Mouse (Mus musculus): ENCODE data around the gene Nceh1. TPM values are rescaled to one million over a fixed set of nuclear protein-coding genes. Genes with fewer than 3 reads are reported as not detected.

The Nceh1 gene
- polyA plus RNA-seq, 1 experiment from 2014 or later, result 3.0 TPM

GRCm38 (mm10) chr3:27217331-27217730 is 34.6 kb downstream of the Nceh1 start:
- H3K9me3 ChIP-seq (replicated peaks), result no peaks in the 10 kb centered on the region
- WGBS, result 86% methylated on average over 7 of the region's 7 CpGs
- no peak for DNase-seq (ENCODE audit: low spot score)

GRCm38 (mm10) chr3:27218604-27219003 is 35.8 kb downstream of the Nceh1 start:
- WGBS, result 92% methylated on average over 5 of the region's 5 CpGs
- Histone ChIP-seq H3K4me1 (peaks cover 7% of the 10 kb centered on the region; the same call in 1 of the 2 replicates), H3K4me3 (no peak overlapping the region), H3K27me3 (ENCODE audit: low read depth, poor library complexity, severe bottlenecking) (no peaks in the 10 kb centered on the region), H3K36me3 (no peaks in the 10 kb centered on the region), H3K27ac (no peak overlapping the region), H3K9me3 (replicated peaks) (no peaks in the 10 kb centered on the region)
- DNase-seq (ENCODE audit: low spot score), result no peak

More at GRCm38 (mm10) chr3:27217331-27217730, 34.6 kb downstream of the Nceh1 start:
- H3K4me3 ChIP-seq, result no peak overlapping the region
- H3K4me1 ChIP-seq, result peaks cover 4% of the 10 kb centered on the region; the same call in 1 of the 2 replicates
- H3K36me3 ChIP-seq, result no peaks in the 10 kb centered on the region
- no peak overlapping the region for H3K27ac ChIP-seq
- no peaks in the 10 kb centered on the region for H3K27me3 ChIP-seq (ENCODE audit: low read depth, poor library complexity, severe bottlenecking)

- peaks cover 7% of the 10 kb centered on the region; the same call in 1 of the 2 replicates for H3K4me1 ChIP-seq
- H3K36me3 ChIP-seq, result no peaks in the 10 kb centered on the region
- H3K27me3 ChIP-seq (ENCODE audit: low read depth, poor library complexity, severe bottlenecking), result no peaks in the 10 kb centered on the region
- no peaks in the 10 kb centered on the region for H3K9me3 ChIP-seq (replicated peaks)
- H3K4me3 ChIP-seq, result no peak overlapping the region
- no peak overlapping the region for H3K27ac ChIP-seq
- WGBS, result 76% methylated on average over 2 of the region's 2 CpGs
- no peak for DNase-seq (ENCODE audit: low spot score)
Observed at GRCm38 (mm10) chr3:27222052-27222451, 39.3 kb downstream of the Nceh1 start.

- Histone ChIP-seq H3K4me3 (no peak overlapping the region), H3K27ac (no peak overlapping the region), H3K27me3 (ENCODE audit: low read depth, poor library complexity, severe bottlenecking) (no peaks in the 10 kb centered on the region), H3K9me3 (replicated peaks) (no peaks in the 10 kb centered on the region), H3K4me1 (peaks cover 7% of the 10 kb centered on the region; the same call in 1 of the 2 replicates), H3K36me3 (no peaks in the 10 kb centered on the region)
- 76% methylated on average over 17 of the region's 17 CpGs for WGBS
- no peak for DNase-seq (ENCODE audit: low spot score)
Observed at GRCm38 (mm10) chr3:27222488-27222887, 39.7 kb downstream of the Nceh1 start.

- Histone ChIP-seq H3K4me1 (no peaks in the 10 kb centered on the region), H3K27ac (no peak overlapping the region), H3K9me3 (replicated peaks) (no peaks in the 10 kb centered on the region), H3K27me3 (ENCODE audit: low read depth, poor library complexity, severe bottlenecking) (no peaks in the 10 kb centered on the region), H3K36me3 (no peaks in the 10 kb centered on the region), H3K4me3 (no peak overlapping the region)
- 88% methylated on average over 3 of the region's 3 CpGs for WGBS
- no peak for DNase-seq (ENCODE audit: low spot score)
Observed at GRCm38 (mm10) chr3:27227629-27228453, 45.1 kb downstream of the Nceh1 start.

GRCm38 (mm10) chr3:27228530-27229309 is 46.0 kb downstream of the Nceh1 start:
- no peaks in the 10 kb centered on the region for H3K9me3 ChIP-seq (replicated peaks)
- 81% methylated on average over 11 of the region's 11 CpGs for WGBS

GRCm38 (mm10) chr3:27233361-27233760 is 50.6 kb downstream of the Nceh1 start:
- WGBS, result 90% methylated on average over 4 of the region's 4 CpGs
- H3K36me3 ChIP-seq, result no peaks in the 10 kb centered on the region

More at GRCm38 (mm10) chr3:27228530-27229309, 46.0 kb downstream of the Nceh1 start:
- H3K4me3 ChIP-seq, result no peak overlapping the region
- H3K36me3 ChIP-seq, result no peaks in the 10 kb centered on the region
- DNase-seq (ENCODE audit: low spot score), result no peak
- no peak overlapping the region for H3K27ac ChIP-seq
- H3K4me1 ChIP-seq, result no peaks in the 10 kb centered on the region
- no peaks in the 10 kb centered on the region for H3K27me3 ChIP-seq (ENCODE audit: low read depth, poor library complexity, severe bottlenecking)

GRCm38 (mm10) chr3:27233841-27234240 is 51.1 kb downstream of the Nceh1 start:
- DNase-seq (ENCODE audit: low spot score), result no peak
- Histone ChIP-seq H3K36me3 (no peaks in the 10 kb centered on the region), H3K9me3 (replicated peaks) (no peaks in the 10 kb centered on the region), H3K4me1 (no peaks in the 10 kb centered on the region), H3K4me3 (no peak overlapping the region), H3K27me3 (ENCODE audit: low read depth, poor library complexity, severe bottlenecking) (no peaks in the 10 kb centered on the region), H3K27ac (no peak overlapping the region)
- WGBS, result 91% methylated on average over 6 of the region's 6 CpGs

More at GRCm38 (mm10) chr3:27233361-27233760, 50.6 kb downstream of the Nceh1 start:
- H3K27ac ChIP-seq, result no peak overlapping the region
- DNase-seq (ENCODE audit: low spot score), result no peak
- H3K4me1 ChIP-seq, result no peaks in the 10 kb centered on the region
- H3K4me3 ChIP-seq, result no peak overlapping the region
- H3K27me3 ChIP-seq (ENCODE audit: low read depth, poor library complexity, severe bottlenecking), result no peaks in the 10 kb centered on the region
- no peaks in the 10 kb centered on the region for H3K9me3 ChIP-seq (replicated peaks)

- Histone ChIP-seq H3K27me3 (ENCODE audit: low read depth, poor library complexity, severe bottlenecking) (no peaks in the 10 kb centered on the region), H3K27ac (no peak overlapping the region), H3K9me3 (replicated peaks) (no peaks in the 10 kb centered on the region), H3K4me3 (no peak overlapping the region), H3K36me3 (no peaks in the 10 kb centered on the region), H3K4me1 (no peaks in the 10 kb centered on the region)
- WGBS, result 72% methylated on average over 1 of the region's 1 CpGs
- no peak for DNase-seq (ENCODE audit: low spot score)
Observed at GRCm38 (mm10) chr3:27234976-27235375, 52.2 kb downstream of the Nceh1 start.

GRCm38 (mm10) chr3:27237226-27237625 is 54.5 kb downstream of the Nceh1 start:
- WGBS, result 22% methylated on average over 2 of the region's 2 CpGs
- no peak overlapping the region for H3K4me3 ChIP-seq
- H3K9me3 ChIP-seq (replicated peaks), result no peaks in the 10 kb centered on the region
- H3K36me3 ChIP-seq, result peaks cover 4% of the 10 kb centered on the region
- no peak overlapping the region for H3K27ac ChIP-seq
- H3K27me3 ChIP-seq (ENCODE audit: low read depth, poor library complexity, severe bottlenecking), result no peaks in the 10 kb centered on the region
- no peak for DNase-seq (ENCODE audit: low spot score)
- no peaks in the 10 kb centered on the region for H3K4me1 ChIP-seq

- 78% methylated on average over 5 of the region's 5 CpGs for WGBS
- H3K4me3 ChIP-seq, result no peak overlapping the region
- no peak for DNase-seq (ENCODE audit: low spot score)
Observed at GRCm38 (mm10) chr3:27238563-27238962, 55.8 kb downstream of the Nceh1 start.

GRCm38 (mm10) chr3:27239568-27239967 is 56.8 kb downstream of the Nceh1 start:
- WGBS, result 94% methylated on average over 16 of the region's 16 CpGs
- Histone ChIP-seq H3K27me3 (ENCODE audit: low read depth, poor library complexity, severe bottlenecking) (no peaks in the 10 kb centered on the region), H3K4me3 (no peak overlapping the region), H3K9me3 (replicated peaks) (no peaks in the 10 kb centered on the region), H3K36me3 (peaks cover 4% of the 10 kb centered on the region), H3K4me1 (no peaks in the 10 kb centered on the region), H3K27ac (no peak overlapping the region)
- no peak for DNase-seq (ENCODE audit: low spot score)

More at GRCm38 (mm10) chr3:27238563-27238962, 55.8 kb downstream of the Nceh1 start:
- Histone ChIP-seq H3K27ac (no peak overlapping the region), H3K4me1 (no peaks in the 10 kb centered on the region), H3K36me3 (peaks cover 4% of the 10 kb centered on the region), H3K27me3 (ENCODE audit: low read depth, poor library complexity, severe bottlenecking) (no peaks in the 10 kb centered on the region), H3K9me3 (replicated peaks) (no peaks in the 10 kb centered on the region)

- Histone ChIP-seq H3K36me3 (peaks cover 4% of the 10 kb centered on the region), H3K27me3 (ENCODE audit: low read depth, poor library complexity, severe bottlenecking) (no peaks in the 10 kb centered on the region), H3K9me3 (replicated peaks) (no peaks in the 10 kb centered on the region), H3K4me1 (no peaks in the 10 kb centered on the region), H3K4me3 (no peak overlapping the region), H3K27ac (no peak overlapping the region)
- no peak for DNase-seq (ENCODE audit: low spot score)
- WGBS, result 92% methylated on average over 9 of the region's 9 CpGs
Observed at GRCm38 (mm10) chr3:27241864-27242263, 59.1 kb downstream of the Nceh1 start.
